Mouse (Mus musculus) left cerebral cortex, adult 9 months (tissue): Measurements from ENCODE around the gene Nfib.

ENCODE experiments used
- DNase-seq, 2 experiments: peaks; one replicate each; pipeline ENCODE4 v3.0.0; 2022; ENCODE audit warnings: low spot score in 2 of 2

The Nfib gene

DNA sequence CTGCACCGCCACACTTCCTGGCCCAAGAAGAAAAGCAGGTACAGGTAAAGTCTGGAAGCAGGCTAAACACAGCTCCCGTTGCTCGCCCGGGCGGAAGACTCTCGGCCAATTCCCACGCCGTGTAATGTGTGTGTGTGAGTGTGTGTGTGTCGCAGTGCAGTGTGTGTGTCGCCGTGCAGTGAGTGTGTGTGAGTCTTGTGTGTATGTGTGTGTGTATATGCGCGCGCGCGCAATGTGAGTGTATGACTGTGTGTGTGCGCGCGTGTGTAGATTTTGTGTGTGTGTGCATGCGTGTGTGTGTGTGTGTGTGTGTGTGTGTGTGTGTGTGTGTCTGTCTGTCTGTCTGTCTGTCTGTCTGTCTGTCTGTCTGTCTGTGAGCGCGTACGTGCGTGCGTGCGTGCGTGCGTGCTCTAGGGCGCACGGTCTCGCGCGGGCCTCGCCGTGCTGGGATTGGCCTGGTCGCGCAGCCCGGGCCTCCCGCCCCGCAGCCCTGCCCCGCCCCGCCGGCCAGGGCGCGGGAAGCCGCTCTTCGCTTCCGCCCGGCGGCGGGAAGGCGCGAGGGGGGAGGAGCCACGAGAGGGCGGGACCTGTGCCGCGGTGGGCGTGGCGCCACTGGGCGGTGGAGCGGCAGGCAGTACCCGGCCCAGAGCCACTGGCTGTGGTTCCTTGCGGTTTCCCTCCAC lies 192.7 kb downstream of the Nfib start:
- DNase-seq = peak; percentile 88 to 93

DNA sequence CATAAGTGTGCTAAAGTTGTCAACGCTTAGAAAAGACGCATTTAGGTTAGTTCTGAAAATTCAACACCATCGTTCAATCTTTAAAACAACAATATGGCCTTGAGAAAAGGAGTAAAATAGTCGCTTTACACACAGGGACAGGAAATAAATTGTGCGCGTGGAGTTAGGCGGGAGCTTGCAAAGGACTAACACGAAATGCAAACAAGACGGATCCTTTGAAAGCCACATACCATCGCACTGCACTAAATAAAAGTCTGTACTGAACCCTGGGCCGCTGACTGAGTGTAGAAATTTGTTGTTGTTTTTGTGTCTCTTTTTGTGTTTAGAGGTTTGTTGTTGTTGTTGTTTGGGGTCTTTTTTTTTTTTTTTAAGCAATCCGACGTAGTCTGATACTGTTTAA lies 193.2 kb downstream of the Nfib start:
- DNase-seq = no peak

DNA sequence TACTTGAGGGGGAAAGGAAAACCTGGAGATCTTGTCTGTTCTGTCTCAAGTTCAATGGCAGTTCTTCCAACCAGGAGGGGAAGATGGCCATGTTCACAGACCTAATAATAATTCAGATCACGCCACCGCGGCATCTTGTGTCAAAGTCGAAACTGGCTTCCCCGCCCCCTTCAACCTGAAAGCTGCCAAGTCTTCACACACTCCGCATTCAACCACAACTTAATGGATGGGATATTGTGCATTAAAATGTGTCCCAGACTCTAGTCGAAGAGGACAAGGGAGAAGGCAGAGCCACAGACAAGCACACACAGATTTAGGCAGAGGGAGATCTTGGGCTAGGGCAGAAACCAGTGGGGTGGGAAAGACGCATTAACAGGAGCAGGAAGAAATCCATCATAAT lies 194.0 kb downstream of the Nfib start:
- DNase-seq = no peak

DNA sequence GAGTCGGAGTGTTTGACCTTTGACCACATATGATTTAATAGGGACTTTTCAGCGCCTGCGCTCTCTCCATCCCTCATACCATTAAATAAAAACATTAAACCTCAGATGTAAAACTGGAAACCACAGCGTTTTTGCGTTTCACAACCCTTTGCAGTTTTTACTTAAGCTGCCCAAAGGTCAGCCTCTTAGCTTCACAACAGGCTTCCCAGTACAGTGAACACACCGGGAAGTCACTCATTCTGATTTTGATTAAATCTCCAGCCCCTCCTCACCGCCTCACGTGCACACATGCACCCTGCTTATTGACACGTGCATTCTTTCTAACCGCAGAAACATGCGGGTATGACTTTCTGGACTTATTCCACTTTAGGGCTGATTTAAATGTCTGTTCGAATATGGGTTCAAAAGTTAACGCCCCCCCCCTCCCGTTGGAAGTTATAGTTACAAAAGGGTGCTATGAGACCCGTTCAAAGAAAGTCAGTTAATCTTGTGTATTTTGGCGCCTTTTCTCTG lies 194.5 kb downstream of the Nfib start:
- DNase-seq = no peak

DNA sequence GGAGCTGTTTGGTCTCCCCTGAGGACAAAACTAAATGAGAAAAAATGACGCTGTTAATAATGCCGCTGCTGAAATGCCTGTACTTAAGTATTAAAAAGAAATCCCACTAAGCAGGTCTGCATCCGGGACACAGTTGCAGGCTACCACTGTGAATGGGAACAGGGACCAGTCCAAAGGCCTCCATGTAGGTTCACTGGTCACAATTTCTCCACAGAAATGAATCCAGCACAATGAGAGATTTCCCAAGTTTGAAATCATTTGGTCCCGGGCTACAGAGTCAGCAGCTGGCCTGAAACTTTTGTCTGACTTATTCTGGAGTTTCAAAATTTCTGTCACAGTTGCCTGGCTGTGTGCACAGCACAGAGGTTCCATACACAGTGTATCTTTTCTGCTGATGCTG lies 195.8 kb downstream of the Nfib start:
- DNase-seq = no peak

- DNase-seq = no peak
Observed at GRCm38 (mm10) chr4:82509166-82509767, 196.3 kb downstream of the Nfib start.

DNA sequence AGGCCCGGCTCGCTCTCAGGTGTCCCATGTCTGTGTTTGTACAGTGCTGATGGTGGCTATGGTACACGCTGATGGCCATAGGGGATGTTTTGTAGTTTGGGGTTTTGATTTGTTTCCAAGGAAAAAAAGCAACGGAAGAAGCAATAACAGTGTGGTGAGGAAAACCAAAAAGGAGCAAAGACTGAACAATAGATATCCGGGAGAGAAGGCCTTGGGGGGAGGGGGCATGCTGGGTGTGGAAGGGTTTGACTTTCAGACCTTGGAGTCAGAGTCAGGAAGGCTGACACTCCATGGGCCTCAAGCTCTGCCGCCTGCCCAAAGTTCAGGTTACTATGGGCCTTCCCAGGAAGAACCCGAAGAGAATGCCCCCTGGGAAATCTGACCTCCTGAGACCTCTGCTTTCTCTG lies 197.3 kb downstream of the Nfib start:
- no peak for DNase-seq

GRCm38 (mm10) chr4:82507541-82508280 lies 197.8 kb downstream of the Nfib start:
- DNase-seq = no peak

- DNase-seq = no peak
Observed at GRCm38 (mm10) chr4:82506731-82507331, 198.7 kb downstream of the Nfib start.

- peak in 1 of 2 experiments; percentile 81 for DNase-seq
Observed at GRCm38 (mm10) chr4:82506081-82506730, 199.3 kb downstream of the Nfib start.

DNA sequence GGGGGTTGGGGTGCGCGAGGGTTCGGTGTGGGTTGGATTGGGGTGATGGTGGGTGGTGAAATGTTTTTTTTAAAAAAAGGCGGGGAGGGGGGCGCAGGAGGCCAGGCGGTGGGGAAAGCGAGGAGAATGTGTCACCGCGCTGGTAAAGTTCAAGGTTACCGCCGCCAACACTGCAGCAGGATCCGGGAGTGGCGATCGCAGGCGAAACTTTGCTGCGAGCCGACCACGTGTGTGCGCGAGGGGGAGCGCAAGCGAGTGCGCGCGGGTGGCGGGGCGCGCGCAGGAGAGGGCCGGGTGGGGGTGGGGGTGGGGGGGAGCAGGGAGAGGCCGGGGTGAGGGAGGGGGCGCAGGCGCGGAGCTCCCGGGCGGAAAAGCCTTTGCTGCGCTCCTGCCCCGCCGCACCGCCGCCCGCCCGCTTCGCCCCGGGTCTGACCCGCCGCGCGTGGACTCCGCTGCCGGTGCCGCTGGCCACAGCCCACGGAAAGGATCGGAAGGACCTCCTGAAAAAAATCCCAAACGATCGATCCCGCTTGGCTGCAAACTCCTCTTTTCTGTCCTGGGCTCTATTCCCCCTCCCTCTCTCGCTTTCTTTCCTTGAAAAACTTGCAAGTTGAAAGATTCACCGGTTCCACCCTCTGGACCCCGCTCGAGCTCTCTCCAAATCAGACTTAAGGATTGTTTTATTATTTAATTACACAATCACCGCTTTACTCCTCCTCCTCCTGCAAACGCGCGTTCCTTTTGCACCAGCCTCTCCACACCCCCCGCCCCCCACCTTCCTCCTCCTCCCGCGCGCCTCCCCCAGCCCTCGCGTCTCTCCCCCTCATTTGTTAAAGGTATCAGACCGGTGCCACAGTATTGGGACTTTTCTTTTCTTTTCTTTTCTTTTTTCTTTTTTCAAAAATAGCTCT lies 200.2 kb downstream of the Nfib start:
- peak in 1 of 2 experiments; percentile 66 for DNase-seq

- no peak for DNase-seq
Observed at GRCm38 (mm10) chr4:82504284-82505120, 201.0 kb downstream of the Nfib start.

DNA sequence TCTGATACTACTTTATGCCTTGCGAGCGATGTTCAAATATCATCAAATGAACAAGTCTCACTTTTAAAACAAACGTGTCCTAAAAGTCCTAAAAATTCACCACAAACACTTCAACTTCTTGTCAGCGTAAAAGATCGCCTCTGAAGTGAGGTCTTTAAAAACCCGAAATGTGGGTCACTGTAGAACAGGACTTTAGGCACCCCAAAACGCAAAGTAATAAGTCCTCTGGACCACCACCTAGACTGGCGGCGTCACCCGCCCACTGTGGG lies 201.6 kb downstream of the Nfib start:
- no peak for DNase-seq

DNA sequence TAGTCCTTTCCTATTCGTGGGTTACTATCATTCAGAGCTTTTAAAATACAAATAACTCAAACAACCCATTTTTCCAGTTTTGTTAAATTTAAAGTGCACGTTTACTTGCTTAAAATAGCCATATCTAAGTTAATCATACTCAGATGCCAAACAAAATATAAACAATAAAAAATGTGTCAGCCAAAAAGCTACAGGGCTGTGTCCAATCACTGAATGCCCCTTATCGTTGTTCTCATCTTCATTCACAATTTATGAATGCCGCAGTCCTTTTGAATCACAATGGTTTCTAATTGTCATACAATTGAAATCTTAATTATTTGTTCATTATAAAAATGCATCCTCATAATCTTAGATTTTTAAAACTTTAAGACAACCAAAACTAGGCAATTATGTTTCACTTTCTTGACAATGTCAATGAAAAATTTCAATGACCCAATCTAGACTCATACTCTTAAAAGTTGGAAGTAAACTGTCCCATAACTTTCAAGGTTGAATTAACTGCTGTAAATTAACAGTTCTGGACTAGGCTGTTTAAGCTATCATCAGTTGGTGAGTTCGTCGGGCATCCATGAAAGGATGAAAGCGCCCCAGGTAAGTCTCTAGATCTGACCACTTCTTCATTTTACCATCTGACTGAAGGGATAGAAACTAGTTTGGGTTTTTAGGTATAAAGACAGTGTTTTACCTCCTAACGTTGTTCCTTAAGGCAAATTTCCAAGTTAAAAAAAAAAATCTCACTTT lies 202.1 kb downstream of the Nfib start:
- no peak for DNase-seq

GRCm38 (mm10) chr4:82502611-82503010 lies 202.9 kb downstream of the Nfib start:
- no peak for DNase-seq

- DNase-seq = no peak
Observed at GRCm38 (mm10) chr4:82502012-82502411, 203.5 kb downstream of the Nfib start.

DNA sequence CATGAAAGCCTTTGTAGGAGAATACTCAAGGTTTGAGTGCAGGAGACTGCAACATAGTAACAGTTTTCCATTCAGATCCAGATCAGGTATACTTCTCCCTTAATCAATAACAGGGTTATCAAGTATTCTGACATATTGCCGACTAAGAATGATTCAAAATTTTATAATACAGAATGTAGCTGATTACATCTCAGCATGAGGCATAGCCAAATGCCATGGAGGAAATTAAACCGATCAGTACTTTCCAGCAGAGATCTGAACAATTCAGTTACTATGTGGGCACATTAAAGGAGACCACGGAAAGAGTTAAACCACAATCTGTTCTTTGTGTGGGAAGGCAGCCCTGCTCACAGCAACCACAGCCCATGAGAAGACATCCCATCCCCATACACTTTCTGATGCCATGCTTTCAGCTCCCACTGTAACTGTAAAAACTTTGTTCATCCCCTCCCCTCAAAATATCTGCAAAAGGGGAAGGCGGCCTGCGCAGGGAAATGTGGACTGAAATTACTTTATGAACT lies 204.9 kb downstream of the Nfib start:
- DNase-seq = no peak

DNA sequence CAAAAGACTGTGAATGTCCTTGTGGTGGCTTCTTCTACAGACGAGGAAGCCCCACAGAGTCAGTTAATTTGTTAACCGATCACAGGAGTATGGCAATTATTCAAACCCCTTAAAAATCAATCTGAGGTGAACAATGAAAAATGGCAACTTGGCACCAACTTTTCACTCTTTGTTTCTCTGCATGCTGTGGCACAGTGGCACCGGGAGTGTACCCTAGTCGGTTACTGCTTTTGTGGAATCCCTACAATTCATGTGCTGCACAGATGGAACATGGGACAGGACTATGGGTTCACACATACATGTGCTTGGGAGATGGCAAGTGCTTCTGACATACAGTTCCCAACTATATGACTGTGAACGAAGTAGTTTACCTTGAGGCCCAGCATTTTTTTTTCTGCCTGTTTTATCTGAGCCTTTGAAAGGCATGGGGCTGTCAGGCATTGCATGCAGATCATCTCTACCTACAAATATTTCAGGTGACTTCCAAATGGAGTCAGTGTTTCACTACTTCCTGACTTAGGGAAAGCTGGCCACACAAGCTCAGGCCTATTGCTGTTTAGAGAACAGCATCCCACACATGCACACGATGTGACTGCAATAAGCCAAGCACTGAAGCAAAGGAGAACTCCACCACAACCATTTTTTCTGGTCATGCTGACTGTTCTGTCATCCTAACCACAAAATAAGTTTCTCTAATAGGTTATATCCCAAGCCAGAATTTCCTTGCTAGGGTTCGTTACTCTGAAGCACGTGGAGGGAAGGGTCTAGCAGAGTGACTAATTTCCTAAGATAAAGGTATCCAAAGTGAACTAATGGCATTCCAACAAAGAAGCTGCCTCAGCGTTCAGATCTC lies 205.6 kb downstream of the Nfib start:
- no peak for DNase-seq
